Mouse (Mus musculus) stomach, embryonic 16.5 days (tissue): ENCODE measurements around the gene Ulk3. TPM values are rescaled to one million over a fixed set of nuclear protein-coding genes. Genes with fewer than 3 reads are reported as not detected.

Source experiments
- ATAC-seq: fragments of 200-750 bp; cut with Nextera tagmentation; 2 replicates; pipeline ENCODE4 v1.8.0; 2017; ENCODE audit warnings: moderate number of reproducible peaks, moderate TSS enrichment; ENCODE audit not compliant: insufficient read depth, low FRiP score
- H3K27ac ChIP-seq: fragments of 300-500 bp; sonication (generic); 2 replicates; pipeline ENCODE4 v1.5.1; 2014; ENCODE audit warnings: low read length
- H3K27me3 ChIP-seq: fragments of 300-500 bp; sonication (generic); 2 replicates; pipeline ENCODE4 v1.6.1; 2014; ENCODE audit warnings: low read length, control low read depth, mixed read lengths; ENCODE audit not compliant: control insufficient read depth, insufficient read depth
- H3K36me3 ChIP-seq: fragments of 300-500 bp; sonication (generic); 2 replicates; pipeline ENCODE4 v1.6.1; 2014; ENCODE audit warnings: low read length; ENCODE audit not compliant: control insufficient read depth, insufficient read depth
- H3K4me1 ChIP-seq: fragments of 300-500 bp; sonication (generic); 2 replicates; pipeline ENCODE4 v1.6.1; 2014; ENCODE audit warnings: low read length, control low read depth, mixed read lengths; ENCODE audit not compliant: control insufficient read depth, insufficient read depth
- H3K4me2 ChIP-seq: fragments of 300-500 bp; sonication (generic); 2 replicates; pipeline ENCODE4 v1.6.1; 2014; ENCODE audit warnings: low read depth, low read length, mixed read lengths
- H3K4me3 ChIP-seq: fragments of 300-500 bp; sonication (generic); replicated peaks from 2 replicates; pipeline ENCODE4 v1.5.1; 2014; ENCODE audit warnings: mild to moderate bottlenecking, low read length
- H3K9ac ChIP-seq: fragments of 300-500 bp; sonication (generic); 2 replicates; pipeline ENCODE4 v1.6.1; 2014; ENCODE audit warnings: low read length
- H3K9me3 ChIP-seq: fragments of 300-500 bp; sonication (generic); replicated peaks from 2 replicates; pipeline ENCODE4 v1.6.1; 2016; ENCODE audit warnings: low read length, control low read depth; ENCODE audit not compliant: control insufficient read depth
- WGBS: fragments of 180-500 bp; shearing (Covaris S2); extraction: QIAGEN DNeasy Blood & Tissue Kit; methylation state at CpG from one replicate; pipeline ENCODE4 v1.1.7; 2014; 5-methylcytosine and 5-hydroxymethylcytosine counted together
- polyA plus RNA-seq: library from polyadenylated mRNA; unstranded; fragments of >200 nt; fragmentation: Nextera tagmentation; extraction: Ambion mirVana; gene quantifications from 2 replicates; pipeline ENCODE4 v1.2.1, GENCODE M21; 2015

The Ulk3 gene
- polyA plus RNA-seq, 1 experiment from 2014 or later, result 22.3 TPM

- no peaks in the 10 kb centered on the region for H3K36me3 ChIP-seq
- H3K4me1 ChIP-seq, result no peaks in the 10 kb centered on the region
- H3K9ac ChIP-seq, result no peak overlapping the region
- H3K27me3 ChIP-seq, result no peaks in the 10 kb centered on the region
- ATAC-seq, result no peak
- no peak overlapping the region for H3K4me3 ChIP-seq
- no peaks in the 10 kb centered on the region for H3K9me3 ChIP-seq
- 58% methylated on average over 8 of the region's 8 CpGs for WGBS
- H3K4me2 ChIP-seq, result no peak overlapping the region
- H3K27ac ChIP-seq, result no peak overlapping the region
These were observed 29.6 kb downstream of the Ulk3 start for GRCm38 (mm10) chr9:57618854-57619253.

- ATAC-seq, result no peak
- Histone ChIP-seq H3K9ac (no peak within 1 kb of the TSS), H3K27ac (no peak within 1 kb of the TSS), H3K4me3 (no peak within 1 kb of the TSS), H3K4me1 (no peaks in the 10 kb centered on the region), H3K4me2 (no peak within 1 kb of the TSS), H3K36me3 (peaks cover 5% of the 10 kb centered on the region), H3K9me3 (no peaks in the 10 kb centered on the region), H3K27me3 (no peaks in the 10 kb centered on the region)
- 88% methylated on average over 5 of the region's 5 CpGs for WGBS
These were observed 31.4 kb downstream of the Ulk3 start, which contains the start of gene Lman1l for GRCm38 (mm10) chr9:57620674-57621073. Lman1l (minus strand) TSS chr9:57620774.

DNA sequence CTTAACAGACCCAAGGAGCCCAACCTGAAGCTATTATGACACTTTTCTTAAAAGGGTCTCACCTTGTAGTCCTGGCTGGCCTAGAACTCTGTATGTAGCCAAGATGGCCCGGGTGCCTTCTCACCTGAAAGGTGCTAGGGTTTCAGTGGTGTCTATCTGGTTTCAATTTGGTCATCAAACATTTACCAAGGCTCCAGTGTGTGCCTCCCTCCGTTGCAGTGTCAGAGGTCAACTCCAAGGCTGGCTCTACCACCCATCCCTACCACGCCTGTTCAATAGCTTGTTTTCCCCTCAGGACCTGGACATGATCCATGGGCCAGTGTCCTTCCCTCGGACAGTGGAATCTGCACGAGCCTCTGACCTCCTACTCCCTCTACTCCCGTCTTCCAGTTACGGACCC, 35.0 kb downstream of the Ulk3 start:
- no peak overlapping the region for H3K9ac ChIP-seq
- no peak overlapping the region for H3K4me3 ChIP-seq
- WGBS, result 80% methylated on average over 7 of the region's 7 CpGs
- H3K9me3 ChIP-seq, result no peaks in the 10 kb centered on the region
- H3K4me1 ChIP-seq, result no peaks in the 10 kb centered on the region
- H3K36me3 ChIP-seq, result peaks cover 33% of the 10 kb centered on the region
- no peak for ATAC-seq
- no peaks in the 10 kb centered on the region for H3K27me3 ChIP-seq
- no peak overlapping the region for H3K4me2 ChIP-seq
- H3K27ac ChIP-seq, result no peak overlapping the region

GRCm38 (mm10) chr9:57625674-57626500, 36.6 kb downstream of the Ulk3 start:
- Histone ChIP-seq H3K27ac (no peak overlapping the region), H3K4me1 (no peaks in the 10 kb centered on the region), H3K4me3 (no peak overlapping the region), H3K4me2 (no peak overlapping the region), H3K27me3 (no peaks in the 10 kb centered on the region), H3K36me3 (peaks cover 38% of the 10 kb centered on the region), H3K9ac (no peak overlapping the region), H3K9me3 (no peaks in the 10 kb centered on the region)
- ATAC-seq, result no peak
- WGBS, result 84% methylated on average over 15 of the region's 15 CpGs

- WGBS, result 88% methylated on average over 17 of the region's 17 CpGs
- ATAC-seq, result no peak
These were observed 37.9 kb downstream of the Ulk3 start for GRCm38 (mm10) chr9:57627191-57627590.

GRCm38 (mm10) chr9:57627892-57628291, 38.6 kb downstream of the Ulk3 start:
- Histone ChIP-seq H3K36me3 (peaks cover 40% of the 10 kb centered on the region), H3K9ac (no peak overlapping the region), H3K4me3 (no peak overlapping the region), H3K9me3 (no peaks in the 10 kb centered on the region), H3K27me3 (no peaks in the 10 kb centered on the region), H3K4me2 (no peak overlapping the region), H3K4me1 (0 out of 2 replicates have a peak, but pooled peaks cover 8% of the 10 kb centered on the region), H3K27ac (no peak overlapping the region)
- ATAC-seq, result no peak
- 86% methylated on average over 11 of the region's 11 CpGs for WGBS

More at GRCm38 (mm10) chr9:57627191-57627590, 37.9 kb downstream of the Ulk3 start:
- Histone ChIP-seq H3K27ac (no peak overlapping the region), H3K4me1 (0 out of 2 replicates have a peak, but pooled peaks cover 8% of the 10 kb centered on the region), H3K9ac (no peak overlapping the region), H3K9me3 (no peaks in the 10 kb centered on the region), H3K36me3 (peaks cover 40% of the 10 kb centered on the region), H3K4me3 (no peak overlapping the region), H3K4me2 (no peak overlapping the region), H3K27me3 (no peaks in the 10 kb centered on the region)

- Histone ChIP-seq H3K9ac (no peak overlapping the region), H3K36me3 (peaks cover 40% of the 10 kb centered on the region), H3K4me3 (no peak overlapping the region), H3K4me2 (no peak overlapping the region), H3K9me3 (no peaks in the 10 kb centered on the region), H3K4me1 (0 out of 2 replicates have a peak, but pooled peaks cover 12% of the 10 kb centered on the region), H3K27me3 (no peaks in the 10 kb centered on the region), H3K27ac (no peak overlapping the region)
- WGBS, result 90% methylated on average over 12 of the region's 12 CpGs
- ATAC-seq, result no peak
These were observed 39.5 kb downstream of the Ulk3 start for GRCm38 (mm10) chr9:57628717-57629116.

GRCm38 (mm10) chr9:57629118-57629874, 40.0 kb downstream of the Ulk3 start:
- Histone ChIP-seq H3K27me3 (no peaks in the 10 kb centered on the region), H3K4me1 (0 out of 2 replicates have a peak, but pooled peaks cover 16% of the 10 kb centered on the region), H3K9me3 (no peaks in the 10 kb centered on the region), H3K4me3 (no peak overlapping the region), H3K4me2 (no peak overlapping the region), H3K27ac (peak overlapping the region; percentile 9; the same call in 1 of the 2 replicates), H3K9ac (no peak overlapping the region), H3K36me3 (peaks cover 38% of the 10 kb centered on the region)
- WGBS, result 60% methylated on average over 14 of the region's 14 CpGs
- peak; percentile 71 for ATAC-seq
